Mouse (Mus musculus): Measurements from ENCODE around the gene Rgs3.

Rgs3 gene

DNA sequence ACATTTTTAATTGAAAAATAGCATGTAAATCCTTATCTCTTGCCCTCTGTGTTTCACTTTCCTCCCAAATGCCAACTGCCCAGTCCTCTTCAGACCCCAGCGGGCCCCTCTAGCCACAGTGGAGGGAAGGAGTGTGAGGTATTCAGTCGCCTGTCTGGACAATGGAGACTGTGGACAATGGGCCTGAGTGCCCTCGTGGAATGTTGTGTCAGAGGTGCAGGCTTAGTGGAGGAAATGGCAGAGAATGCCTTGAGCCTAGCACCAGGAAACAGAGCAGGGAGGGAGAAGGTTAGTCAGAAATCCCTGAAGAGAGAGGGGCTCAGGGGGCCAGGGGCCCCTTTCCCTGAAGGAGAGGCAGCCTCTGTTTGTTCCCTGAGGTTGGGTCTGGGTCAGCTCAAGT, 182.0 kb downstream of the Rgs3 start:
- DNase-seq (ENCODE audit: low spot score in 2 of 2) = no peak

DNA sequence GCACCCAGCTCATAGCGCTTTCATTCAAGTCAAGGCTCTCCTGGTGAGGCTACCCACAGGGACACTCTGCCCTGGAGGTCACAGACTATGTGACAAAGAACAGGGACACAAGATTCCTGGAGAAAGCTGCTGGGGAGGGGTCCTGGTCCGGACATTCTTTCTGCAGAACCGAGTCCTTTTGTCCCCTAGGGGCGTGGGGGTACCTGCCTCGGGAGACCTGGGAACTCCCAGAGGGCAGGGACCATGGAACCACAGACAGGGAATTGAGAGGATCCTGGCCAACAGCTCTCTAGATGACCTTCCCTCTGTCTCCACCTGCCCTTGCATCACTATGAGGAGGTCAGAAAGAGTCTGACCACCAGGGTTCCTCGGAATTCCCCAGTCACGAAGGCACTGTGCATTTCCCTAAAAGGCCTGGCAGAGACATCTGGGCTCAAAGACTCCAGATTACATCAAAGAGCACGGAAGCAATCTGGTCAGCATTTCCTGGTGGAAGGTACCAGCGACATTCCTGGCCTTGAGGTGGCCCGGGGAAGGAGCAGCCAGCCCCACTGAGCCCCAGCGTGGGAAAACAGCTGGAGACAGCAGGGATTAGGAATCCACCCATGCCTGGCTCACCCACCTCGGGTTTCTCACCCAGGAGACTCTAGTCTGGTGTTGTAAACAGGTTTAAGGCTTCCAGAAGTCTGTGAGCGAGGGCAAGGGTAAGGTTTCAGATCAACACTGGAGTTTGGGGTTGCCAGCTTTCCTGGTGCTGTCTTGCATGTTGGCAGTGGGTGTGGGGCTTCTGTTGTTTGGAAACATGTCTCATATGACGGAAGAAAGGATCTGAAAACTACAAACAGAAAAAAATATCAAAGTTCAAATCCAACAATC, 183.5 kb downstream of the Rgs3 start:
- DNase-seq (ENCODE audit: low spot score in 2 of 2) = no peak

DNA sequence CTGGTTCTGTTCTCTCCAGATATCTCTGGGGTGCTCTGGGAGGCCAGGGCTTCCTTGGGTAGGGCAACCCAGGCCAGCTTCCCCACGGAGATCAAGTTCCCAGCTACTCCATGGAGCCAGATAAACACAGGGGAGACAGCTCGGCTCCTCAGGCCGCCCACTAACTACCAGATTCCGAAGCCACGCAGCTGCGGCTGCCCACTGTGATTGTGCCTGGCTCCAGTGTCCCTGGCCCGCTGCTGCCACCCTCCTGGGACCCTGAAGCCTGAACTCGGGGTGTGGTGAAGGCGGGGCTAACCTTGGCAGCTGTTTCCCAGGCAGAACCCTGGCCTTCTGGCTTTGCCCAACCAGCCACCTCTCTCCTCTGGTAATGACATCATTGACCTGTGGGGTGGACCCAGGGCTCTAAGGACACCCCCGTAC, 184.9 kb downstream of the Rgs3 start:
- no peak for DNase-seq (ENCODE audit: low spot score in 2 of 2)

DNA sequence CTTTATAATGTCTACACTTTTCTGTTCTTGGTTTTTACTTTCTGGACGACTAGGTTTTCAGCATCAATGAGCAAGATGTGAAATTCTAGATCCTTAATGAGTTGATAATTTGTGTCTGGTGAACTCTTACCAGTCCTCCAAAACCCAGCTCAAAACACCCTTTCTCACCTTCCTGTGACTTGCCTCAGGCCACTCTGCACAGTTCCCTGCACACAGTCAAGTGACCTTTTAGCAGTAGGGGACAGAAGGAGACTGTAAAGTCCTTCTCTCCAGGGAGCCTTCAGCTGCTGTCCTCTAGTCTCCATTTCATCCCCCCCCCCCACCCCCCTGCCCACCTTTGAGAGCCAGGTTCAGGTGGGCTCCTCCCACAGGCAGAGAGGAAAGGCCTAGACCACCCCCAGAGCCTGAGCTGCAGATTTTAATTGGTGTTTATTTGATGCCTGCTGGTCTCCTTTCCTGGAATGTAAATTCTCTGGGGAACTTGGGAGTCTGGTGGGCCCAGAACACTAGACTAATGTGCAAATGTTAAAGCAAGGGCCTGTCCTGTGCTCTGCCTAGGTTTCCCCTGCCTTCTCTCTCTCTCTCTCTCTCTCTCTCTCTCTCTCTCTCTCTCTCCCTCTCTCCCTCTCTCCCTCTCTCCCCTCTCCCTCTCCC, 185.5 kb downstream of the Rgs3 start:
- no peak for DNase-seq (ENCODE audit: low spot score in 2 of 2)
